Mouse (Mus musculus): ENCODE measurements around the gene Wnt4. TPM values are rescaled to one million over a fixed set of nuclear protein-coding genes. Genes with fewer than 3 reads are reported as not detected.

The Wnt4 gene
- polyA plus RNA-seq, 1 experiment: 0.05 TPM

GRCm38 (mm10) chr4:137285876-137286661, 8.8 kb downstream of the Wnt4 start:
- H3K27me3 ChIP-seq (ENCODE audit: control insufficient read depth, insufficient read depth, low read length): no peaks in the 10 kb centered on the region

GRCm38 (mm10) chr4:137286662-137286953, 9.3 kb downstream of the Wnt4 start:
- no peaks in the 10 kb centered on the region for H3K4me1 ChIP-seq (ENCODE audit: control insufficient read depth, insufficient read depth, insufficient read length)
- no peaks in the 10 kb centered on the region for H3K36me3 ChIP-seq (ENCODE audit: control insufficient read depth, insufficient read depth, low read length)
- TF ChIP-seq POLR2A (IDR thresholded peaks at IDR 0.05; ENCODE audit: low read depth, low read length): no peak
- TF ChIP-seq CTCF (IDR thresholded peaks at IDR 0.05; ENCODE audit: extremely low read depth, insufficient read depth, insufficient read length, insufficient replicate concordance): no peak
- 91% methylated on average over 8 of the region's 8 CpGs for WGBS
- H3K27me3 ChIP-seq (ENCODE audit: control insufficient read depth, insufficient read depth, low read length): no peaks in the 10 kb centered on the region
- H3K27ac ChIP-seq (ENCODE audit: insufficient read depth, low read length): no peak overlapping the region
- no peak overlapping the region for H3K4me3 ChIP-seq (ENCODE audit: extremely low read depth, insufficient read depth, insufficient read length)
- DNase-seq (ENCODE audit: low read depth in 1 of 2, low spot score in 2 of 2): no peak

More at GRCm38 (mm10) chr4:137285876-137286661, 8.8 kb downstream of the Wnt4 start:
- WGBS: 85% methylated on average over 15 of the region's 15 CpGs
- H3K36me3 ChIP-seq (ENCODE audit: control insufficient read depth, insufficient read depth, low read length): no peaks in the 10 kb centered on the region
- no peak overlapping the region for H3K4me3 ChIP-seq (ENCODE audit: extremely low read depth, insufficient read depth, insufficient read length)
- no peak for DNase-seq (ENCODE audit: low read depth in 1 of 2, low spot score in 2 of 2)
- no peak overlapping the region for H3K27ac ChIP-seq (ENCODE audit: insufficient read depth, low read length)
- H3K4me1 ChIP-seq (ENCODE audit: control insufficient read depth, insufficient read depth, insufficient read length): no peaks in the 10 kb centered on the region
- TF ChIP-seq CTCF (IDR thresholded peaks at IDR 0.05; ENCODE audit: extremely low read depth, insufficient read depth, insufficient read length, insufficient replicate concordance): no peak
- TF ChIP-seq POLR2A (IDR thresholded peaks at IDR 0.05; ENCODE audit: low read depth, low read length): no peak

GRCm38 (mm10) chr4:137287206-137287605, 9.9 kb downstream of the Wnt4 start:
- TF ChIP-seq POLR2A (IDR thresholded peaks at IDR 0.05; ENCODE audit: low read depth, low read length) (no peak), CTCF (IDR thresholded peaks at IDR 0.05; ENCODE audit: extremely low read depth, insufficient read depth, insufficient read length, insufficient replicate concordance) (no peak)
- Histone ChIP-seq H3K4me1 (ENCODE audit: control insufficient read depth, insufficient read depth, insufficient read length) (no peaks in the 10 kb centered on the region), H3K36me3 (ENCODE audit: control insufficient read depth, insufficient read depth, low read length) (no peaks in the 10 kb centered on the region), H3K4me3 (ENCODE audit: extremely low read depth, insufficient read depth, insufficient read length) (no peak overlapping the region), H3K27ac (ENCODE audit: insufficient read depth, low read length) (no peak overlapping the region), H3K27me3 (ENCODE audit: control insufficient read depth, insufficient read depth, low read length) (no peaks in the 10 kb centered on the region)
- 78% methylated on average over 13 of the region's 13 CpGs for WGBS
- no peak for DNase-seq (ENCODE audit: low read depth in 1 of 2, low spot score in 2 of 2)

GRCm38 (mm10) chr4:137287818-137288217, 10.5 kb downstream of the Wnt4 start:
- WGBS: 3% methylated on average over 4 of the region's 4 CpGs
- H3K27me3 ChIP-seq (ENCODE audit: control insufficient read depth, insufficient read depth, low read length): no peaks in the 10 kb centered on the region
- no peaks in the 10 kb centered on the region for H3K36me3 ChIP-seq (ENCODE audit: control insufficient read depth, insufficient read depth, low read length)
- DNase-seq (ENCODE audit: low read depth in 1 of 2, low spot score in 2 of 2): peak in 1 of 2 experiments; percentile 12
- no peak overlapping the region for H3K27ac ChIP-seq (ENCODE audit: insufficient read depth, low read length)
- TF ChIP-seq CTCF (IDR thresholded peaks at IDR 0.05; ENCODE audit: extremely low read depth, insufficient read depth, insufficient read length, insufficient replicate concordance) (peak; percentile 62; the same call in 1 of the 2 replicates), POLR2A (IDR thresholded peaks at IDR 0.05; ENCODE audit: low read depth, low read length) (no peak)
- no peaks in the 10 kb centered on the region for H3K4me1 ChIP-seq (ENCODE audit: control insufficient read depth, insufficient read depth, insufficient read length)
- no peak overlapping the region for H3K4me3 ChIP-seq (ENCODE audit: extremely low read depth, insufficient read depth, insufficient read length)

GRCm38 (mm10) chr4:137289701-137290100, 12.4 kb downstream of the Wnt4 start:
- H3K27ac ChIP-seq (ENCODE audit: insufficient read depth, low read length): no peak overlapping the region
- TF ChIP-seq CTCF (IDR thresholded peaks at IDR 0.05; ENCODE audit: extremely low read depth, insufficient read depth, insufficient read length, insufficient replicate concordance) (no peak), POLR2A (IDR thresholded peaks at IDR 0.05; ENCODE audit: low read depth, low read length) (no peak)
- H3K4me1 ChIP-seq (ENCODE audit: control insufficient read depth, insufficient read depth, insufficient read length): no peaks in the 10 kb centered on the region
- H3K4me3 ChIP-seq (ENCODE audit: extremely low read depth, insufficient read depth, insufficient read length): no peak overlapping the region
- no peaks in the 10 kb centered on the region for H3K27me3 ChIP-seq (ENCODE audit: control insufficient read depth, insufficient read depth, low read length)
- H3K36me3 ChIP-seq (ENCODE audit: control insufficient read depth, insufficient read depth, low read length): no peaks in the 10 kb centered on the region
- WGBS: 90% methylated on average over 6 of the region's 6 CpGs
- DNase-seq (ENCODE audit: low read depth in 1 of 2, low spot score in 2 of 2): no peak

- Histone ChIP-seq H3K27ac (ENCODE audit: insufficient read depth, low read length) (no peak overlapping the region), H3K4me1 (ENCODE audit: control insufficient read depth, insufficient read depth, insufficient read length) (no peaks in the 10 kb centered on the region), H3K27me3 (ENCODE audit: control insufficient read depth, insufficient read depth, low read length) (no peaks in the 10 kb centered on the region), H3K4me3 (ENCODE audit: extremely low read depth, insufficient read depth, insufficient read length) (no peak overlapping the region), H3K36me3 (ENCODE audit: control insufficient read depth, insufficient read depth, low read length) (no peaks in the 10 kb centered on the region)
- DNase-seq (ENCODE audit: low read depth in 1 of 2, low spot score in 2 of 2): no peak
- no peak for TF ChIP-seq POLR2A (IDR thresholded peaks at IDR 0.05; ENCODE audit: low read depth, low read length)
- no peak for TF ChIP-seq CTCF (IDR thresholded peaks at IDR 0.05; ENCODE audit: extremely low read depth, insufficient read depth, insufficient read length, insufficient replicate concordance)
- 74% methylated on average over 3 of the region's 3 CpGs for WGBS
Measured at GRCm38 (mm10) chr4:137290250-137290649, 13.0 kb downstream of the Wnt4 start.

- no peak for DNase-seq (ENCODE audit: low read depth in 1 of 2, low spot score in 2 of 2)
- H3K27me3 ChIP-seq (ENCODE audit: control insufficient read depth, insufficient read depth, low read length): no peaks in the 10 kb centered on the region
- H3K4me3 ChIP-seq (ENCODE audit: extremely low read depth, insufficient read depth, insufficient read length): no peak overlapping the region
- no peak overlapping the region for H3K27ac ChIP-seq (ENCODE audit: insufficient read depth, low read length)
- H3K4me1 ChIP-seq (ENCODE audit: control insufficient read depth, insufficient read depth, insufficient read length): no peaks in the 10 kb centered on the region
- H3K36me3 ChIP-seq (ENCODE audit: control insufficient read depth, insufficient read depth, low read length): no peaks in the 10 kb centered on the region
- WGBS: 92% methylated on average over 7 of the region's 7 CpGs
- TF ChIP-seq POLR2A (IDR thresholded peaks at IDR 0.05; ENCODE audit: low read depth, low read length) (no peak), CTCF (IDR thresholded peaks at IDR 0.05; ENCODE audit: extremely low read depth, insufficient read depth, insufficient read length, insufficient replicate concordance) (no peak)
Measured at GRCm38 (mm10) chr4:137292625-137293024, 15.3 kb downstream of the Wnt4 start.

Data from spleen, adult 2 months (tissue).